Mouse (Mus musculus) kidney, postnatal 36 days (tissue): Measurements from ENCODE around the gene Gda.

Experiments used
- DNase-seq, 2 experiments: peaks; one replicate each; pipeline ENCODE4 v3.0.0; 2021 to 2022; ENCODE audit warnings: mixed read lengths in 2 of 2

Gene Gda

GRCm38 (mm10) chr19:21372395-21373072 is 100.7 kb downstream of the Gda start:
- no peak for DNase-seq

- DNase-seq = no peak
These were observed 101.9 kb downstream of the Gda start for GRCm38 (mm10) chr19:21371337-21371736.

GRCm38 (mm10) chr19:21370782-21371181 is 102.5 kb downstream of the Gda start:
- DNase-seq = no peak

GRCm38 (mm10) chr19:21369175-21369574 is 104.1 kb downstream of the Gda start:
- no peak for DNase-seq

- DNase-seq = no peak
These were observed 104.7 kb downstream of the Gda start for GRCm38 (mm10) chr19:21368595-21368994.

GRCm38 (mm10) chr19:21357792-21358191 is 115.5 kb downstream of the Gda start:
- DNase-seq = no peak

GRCm38 (mm10) chr19:21349634-21350033 is 123.6 kb downstream of the Gda start:
- no peak for DNase-seq

- DNase-seq = no peak
These were observed 126.6 kb downstream of the Gda start for GRCm38 (mm10) chr19:21346646-21347045.
